Mouse (Mus musculus) heart, embryonic 15.5 days (tissue): ENCODE results near the gene E4f1. TPM values are rescaled to one million over a fixed set of nuclear protein-coding genes. Genes with fewer than 3 reads are reported as not detected.

Source experiments
- ATAC-seq: fragments of 200-750 bp; cut with Nextera tagmentation; replicated peaks from 2 replicates; pipeline ENCODE4 v1.8.0; 2017; ENCODE audit warnings: low read depth, moderate TSS enrichment; ENCODE audit not compliant: insufficient number of reproducible peaks, insufficient read depth, low FRiP score
- H3K27ac ChIP-seq: fragments of 300-500 bp; sonication (generic); 2 replicates; pipeline ENCODE4 v1.5.1; 2015; ENCODE audit warnings: mild to moderate bottlenecking, inconsistent platforms
- H3K27me3 ChIP-seq: fragments of 300-500 bp; sonication (generic); 2 replicates; pipeline ENCODE4 v1.6.1; 2015; ENCODE audit warnings: inconsistent platforms
- H3K36me3 ChIP-seq: fragments of 300-500 bp; sonication (generic); 2 replicates; pipeline ENCODE4 v1.6.1; 2015; ENCODE audit warnings: mild to moderate bottlenecking, inconsistent platforms
- H3K4me1 ChIP-seq: fragments of 300-500 bp; sonication (generic); replicated peaks from 2 replicates; pipeline ENCODE4 v1.6.1; 2015; ENCODE audit warnings: inconsistent platforms
- H3K4me2 ChIP-seq: fragments of 300-500 bp; sonication (generic); 2 replicates; pipeline ENCODE4 v1.6.1; 2015; ENCODE audit warnings: inconsistent platforms, mild to moderate bottlenecking, moderate library complexity
- H3K4me3 ChIP-seq: fragments of 300-500 bp; sonication (generic); 2 replicates; pipeline ENCODE4 v1.5.1; 2015; ENCODE audit warnings: mild to moderate bottlenecking, inconsistent platforms
- H3K9ac ChIP-seq: fragments of 300-500 bp; sonication (generic); 2 replicates; pipeline ENCODE4 v1.6.1; 2015; ENCODE audit warnings: mild to moderate bottlenecking, inconsistent platforms
- H3K9me3 ChIP-seq: fragments of 300-500 bp; sonication (generic); replicated peaks from 2 replicates; pipeline ENCODE4 v1.6.1; 2016; ENCODE audit warnings: inconsistent platforms
- WGBS: fragments of 180-500 bp; shearing (Covaris S2); methylation state at CpG from one replicate; pipeline ENCODE4 v1.1.7; 2015; ENCODE audit warnings: mixed read lengths; 5-methylcytosine and 5-hydroxymethylcytosine counted together
- polyA plus RNA-seq: library from polyadenylated mRNA; unstranded; fragments of >200 nt; fragmentation: Nextera tagmentation; extraction: Ambion mirVana; gene quantifications from 2 replicates; pipeline ENCODE4 v1.2.1, GENCODE M21; 2015

E4f1 gene
- polyA plus RNA-seq, 1 experiment from 2014 or later, result 20.5 TPM

DNA sequence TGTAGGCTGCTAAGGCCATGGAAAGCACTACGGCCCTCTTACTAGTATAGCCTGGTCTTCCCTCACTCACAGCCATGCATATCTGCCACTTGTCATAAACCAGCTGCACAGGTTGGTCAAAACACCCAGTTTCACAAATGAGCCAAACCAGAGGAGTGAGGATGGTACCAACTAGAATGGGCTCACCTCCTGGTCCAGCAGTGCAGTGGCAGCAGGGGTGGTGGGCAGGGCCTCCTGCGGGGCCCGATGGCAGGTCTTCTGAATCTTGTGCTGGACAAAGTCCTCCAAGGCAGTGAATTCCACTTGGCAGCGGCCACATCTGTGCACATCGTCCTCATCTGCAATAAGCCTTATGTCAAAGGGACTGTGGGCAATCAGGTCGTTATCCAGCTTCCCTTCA is 18.9 kb downstream of the E4f1 start:
- no peaks in the 10 kb centered on the region for H3K27me3 ChIP-seq
- H3K9ac ChIP-seq, result no peak overlapping the region
- no peak overlapping the region for H3K4me2 ChIP-seq
- no peak overlapping the region for H3K4me3 ChIP-seq
- no peak for ATAC-seq
- H3K9me3 ChIP-seq, result no peaks in the 10 kb centered on the region
- 97% methylated on average over 6 of the region's 6 CpGs for WGBS
- no peak overlapping the region for H3K27ac ChIP-seq
- peaks cover 19% of the 10 kb centered on the region for H3K4me1 ChIP-seq
- H3K36me3 ChIP-seq, result peaks cover 51% of the 10 kb centered on the region

DNA sequence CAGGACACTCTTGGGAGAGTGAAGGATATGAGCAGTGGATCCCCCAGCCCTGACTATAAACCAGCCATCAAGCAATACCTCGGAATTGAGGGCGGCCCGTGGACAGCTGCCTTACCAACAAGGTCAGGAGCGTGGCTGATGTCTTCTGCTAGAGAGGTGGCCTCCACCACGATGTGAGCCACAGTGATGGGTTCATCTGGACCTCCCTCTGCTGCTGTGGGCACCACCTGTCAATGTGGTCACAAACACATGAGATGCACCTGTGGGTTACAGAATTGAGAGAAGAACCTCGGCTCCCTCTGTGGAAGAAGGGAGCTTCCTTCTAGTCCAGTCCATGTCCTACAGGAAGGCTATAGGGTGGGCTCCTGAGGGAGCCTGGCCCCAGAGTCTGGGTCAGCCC is 20.6 kb downstream of the E4f1 start:
- 82% methylated on average over 6 of the region's 6 CpGs for WGBS
- no peak for ATAC-seq
- peaks cover 68% of the 10 kb centered on the region for H3K36me3 ChIP-seq
- H3K27ac ChIP-seq, result no peak overlapping the region
- peaks cover 12% of the 10 kb centered on the region for H3K4me1 ChIP-seq
- H3K9ac ChIP-seq, result no peak overlapping the region
- H3K9me3 ChIP-seq, result no peaks in the 10 kb centered on the region
- no peak overlapping the region for H3K4me3 ChIP-seq
- no peak overlapping the region for H3K4me2 ChIP-seq
- no peaks in the 10 kb centered on the region for H3K27me3 ChIP-seq

- no peak for ATAC-seq
- no peak overlapping the region for H3K9ac ChIP-seq
- peaks cover 81% of the 10 kb centered on the region for H3K36me3 ChIP-seq
- H3K4me1 ChIP-seq, result no peaks in the 10 kb centered on the region
- WGBS, result 84% methylated on average over 8 of the region's 8 CpGs
- H3K9me3 ChIP-seq, result no peaks in the 10 kb centered on the region
- no peak overlapping the region for H3K27ac ChIP-seq
- no peaks in the 10 kb centered on the region for H3K27me3 ChIP-seq
- no peak overlapping the region for H3K4me3 ChIP-seq
- H3K4me2 ChIP-seq, result no peak overlapping the region
Observed at GRCm38 (mm10) chr17:24446590-24446989, 23.5 kb downstream of the E4f1 start.

DNA sequence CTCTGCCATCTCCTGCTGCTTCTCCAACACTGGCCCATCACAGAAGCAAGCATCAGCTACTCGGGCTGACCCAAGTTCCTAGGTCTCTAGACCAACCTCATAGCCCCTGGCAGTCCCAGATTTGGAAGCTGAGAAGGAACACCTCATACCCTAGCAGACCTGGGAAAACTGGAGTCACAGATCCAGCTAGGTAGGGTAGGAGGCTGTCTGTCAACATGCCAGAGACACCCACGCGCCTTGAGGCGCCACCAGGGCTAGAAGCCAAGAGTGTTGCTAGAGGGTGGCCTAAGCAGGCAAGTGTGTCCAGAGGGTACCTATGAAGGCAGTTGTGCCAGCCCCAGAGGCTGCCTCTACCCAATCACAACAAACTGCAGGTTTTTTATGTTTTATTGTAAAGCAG is 26.7 kb downstream of the E4f1 start:
- H3K9ac ChIP-seq, result no peak overlapping the region
- no peaks in the 10 kb centered on the region for H3K4me1 ChIP-seq
- no peak overlapping the region for H3K4me2 ChIP-seq
- 72% methylated on average over 4 of the region's 4 CpGs for WGBS
- H3K36me3 ChIP-seq, result peaks cover 74% of the 10 kb centered on the region
- H3K27ac ChIP-seq, result no peak overlapping the region
- no peak overlapping the region for H3K4me3 ChIP-seq
- no peak for ATAC-seq
- H3K9me3 ChIP-seq, result no peaks in the 10 kb centered on the region
- H3K27me3 ChIP-seq, result no peaks in the 10 kb centered on the region

- H3K36me3 ChIP-seq, result peaks cover 74% of the 10 kb centered on the region
- no peak within 1 kb of the TSS for H3K4me2 ChIP-seq
- H3K27me3 ChIP-seq, result no peaks in the 10 kb centered on the region
- no peak within 1 kb of the TSS for H3K9ac ChIP-seq
- no peak within 1 kb of the TSS for H3K4me3 ChIP-seq
- H3K4me1 ChIP-seq, result no peaks in the 10 kb centered on the region
- 72% methylated on average over 7 of the region's 7 CpGs for WGBS
- H3K27ac ChIP-seq, result no peak within 1 kb of the TSS
- H3K9me3 ChIP-seq, result no peaks in the 10 kb centered on the region
- ATAC-seq, result no peak
Observed at GRCm38 (mm10) chr17:24442632-24443155, 27.4 kb downstream of the E4f1 start, which contains the start of gene Dnase1l2. Gene Dnase1l2, minus strand, starts transcription at chr17:24443105.

DNA sequence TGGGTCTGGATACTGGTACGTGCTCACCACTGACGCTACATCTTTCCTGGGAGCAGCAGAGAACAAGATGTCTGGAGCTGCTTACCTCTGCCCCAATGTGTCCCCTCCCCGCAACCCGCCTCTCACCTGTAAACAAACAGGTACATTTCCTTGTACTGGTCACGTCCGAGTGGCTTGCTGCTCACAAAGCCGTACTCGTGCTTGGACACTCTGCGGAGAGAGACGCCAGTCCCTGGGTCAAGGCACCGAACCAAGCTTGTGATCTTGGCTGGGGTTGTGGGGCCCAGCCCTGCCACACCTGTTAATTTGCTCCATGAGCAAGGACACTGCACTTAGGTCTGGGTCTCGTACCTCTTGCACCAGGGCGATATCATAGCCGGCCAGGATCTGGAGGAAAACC is 28.0 kb downstream of the E4f1 start:
- 83% methylated on average over 14 of the region's 14 CpGs for WGBS
- Histone ChIP-seq H3K27ac (no peak overlapping the region), H3K9ac (no peak overlapping the region), H3K4me2 (no peak overlapping the region), H3K4me3 (no peak overlapping the region), H3K36me3 (peaks cover 74% of the 10 kb centered on the region), H3K4me1 (no peaks in the 10 kb centered on the region), H3K27me3 (no peaks in the 10 kb centered on the region), H3K9me3 (no peaks in the 10 kb centered on the region)
- ATAC-seq, result no peak

DNA sequence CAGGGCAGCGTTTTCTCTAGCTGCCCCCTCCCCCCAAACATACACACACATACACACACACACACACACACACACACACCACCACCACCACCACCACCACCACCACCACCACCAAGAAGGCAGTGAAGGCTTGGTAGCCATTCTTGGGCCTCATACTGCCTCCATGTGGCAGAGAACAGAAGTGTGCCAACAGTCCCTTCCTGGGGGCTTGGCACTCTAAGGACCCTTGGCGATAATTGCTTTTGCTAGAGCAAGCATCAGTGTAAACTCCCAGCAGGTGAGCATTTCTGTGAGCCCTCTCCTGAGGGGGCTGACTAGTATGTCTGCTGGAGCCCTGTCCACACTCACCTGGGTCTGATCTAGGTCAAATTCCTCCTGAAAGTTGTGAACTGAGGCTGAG is 29.0 kb downstream of the E4f1 start:
- H3K4me1 ChIP-seq, result no peaks in the 10 kb centered on the region
- H3K9ac ChIP-seq, result no peak overlapping the region
- H3K27me3 ChIP-seq, result no peaks in the 10 kb centered on the region
- H3K4me2 ChIP-seq, result no peak overlapping the region
- no peak for ATAC-seq
- no peak overlapping the region for H3K27ac ChIP-seq
- H3K9me3 ChIP-seq, result no peaks in the 10 kb centered on the region
- peaks cover 72% of the 10 kb centered on the region for H3K36me3 ChIP-seq
- 55% methylated on average over 2 of the region's 2 CpGs for WGBS
- H3K4me3 ChIP-seq, result no peak overlapping the region

DNA sequence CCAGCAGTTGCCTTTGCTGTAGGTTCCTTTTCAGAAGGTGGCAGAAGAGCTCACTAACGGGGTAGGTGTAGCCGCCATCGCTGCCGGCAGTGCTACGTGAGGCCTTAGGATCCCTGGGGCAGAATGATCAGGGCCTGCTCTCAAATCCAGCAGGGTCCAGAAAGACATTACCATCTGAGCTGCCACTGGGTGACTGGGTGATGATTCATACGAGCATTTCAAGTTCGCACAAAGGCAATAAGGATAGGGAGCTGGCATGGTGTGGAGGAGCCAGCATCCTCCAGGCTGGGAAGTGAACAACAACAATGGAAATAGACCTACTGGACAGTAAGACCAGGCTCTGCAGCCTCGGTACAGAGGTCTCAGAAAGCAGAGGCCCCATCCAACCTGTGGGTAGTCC is 29.7 kb downstream of the E4f1 start:
- H3K4me3 ChIP-seq, result no peak overlapping the region
- peaks cover 70% of the 10 kb centered on the region for H3K36me3 ChIP-seq
- H3K4me1 ChIP-seq, result no peaks in the 10 kb centered on the region
- no peak for ATAC-seq
- no peaks in the 10 kb centered on the region for H3K27me3 ChIP-seq
- no peak overlapping the region for H3K9ac ChIP-seq
- H3K27ac ChIP-seq, result no peak overlapping the region
- 89% methylated on average over 8 of the region's 8 CpGs for WGBS
- no peaks in the 10 kb centered on the region for H3K9me3 ChIP-seq
- no peak overlapping the region for H3K4me2 ChIP-seq

DNA sequence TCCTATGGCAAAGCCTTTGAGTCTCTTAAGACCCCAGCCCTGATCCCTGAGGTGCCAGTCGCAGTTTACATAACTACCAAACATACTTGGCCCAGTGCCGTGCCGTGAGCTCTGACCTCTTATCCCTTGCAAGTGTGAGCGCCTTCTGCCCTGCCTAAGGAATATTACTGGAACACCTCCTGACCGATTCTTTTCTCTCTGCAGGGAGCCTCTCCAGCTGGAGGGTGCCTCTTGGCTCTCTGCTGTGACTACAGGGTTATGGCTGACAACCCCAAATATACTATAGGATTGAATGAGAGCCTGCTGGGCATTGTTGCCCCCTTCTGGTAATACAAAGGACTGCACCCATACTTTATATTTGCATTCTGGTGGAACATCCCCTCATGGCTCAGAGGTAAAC is 33.1 kb downstream of the E4f1 start:
- Histone ChIP-seq H3K4me3 (no peak overlapping the region), H3K9ac (no peak overlapping the region), H3K9me3 (no peaks in the 10 kb centered on the region), H3K27ac (no peak overlapping the region), H3K4me1 (no peaks in the 10 kb centered on the region), H3K27me3 (no peaks in the 10 kb centered on the region), H3K36me3 (peaks cover 55% of the 10 kb centered on the region), H3K4me2 (no peak overlapping the region)
- WGBS, result 77% methylated on average over 5 of the region's 5 CpGs
- no peak for ATAC-seq

- Histone ChIP-seq H3K27ac (peak overlapping the region; percentile 87), H3K36me3 (peaks cover 10% of the 10 kb centered on the region), H3K9ac (0 out of 2 replicates have a peak overlapping the region, but pooled peaks have one; percentile 8), H3K4me1 (peaks cover 29% of the 10 kb centered on the region), H3K4me2 (peak overlapping the region; percentile 41), H3K4me3 (peak overlapping the region; percentile 12; the same call in 1 of the 2 replicates), H3K27me3 (no peaks in the 10 kb centered on the region), H3K9me3 (no peaks in the 10 kb centered on the region)
- ATAC-seq, result peak; percentile 32
- WGBS, result 55% methylated on average over 14 of the region's 14 CpGs
Observed at GRCm38 (mm10) chr17:24429201-24429983, 40.7 kb downstream of the E4f1 start.

DNA sequence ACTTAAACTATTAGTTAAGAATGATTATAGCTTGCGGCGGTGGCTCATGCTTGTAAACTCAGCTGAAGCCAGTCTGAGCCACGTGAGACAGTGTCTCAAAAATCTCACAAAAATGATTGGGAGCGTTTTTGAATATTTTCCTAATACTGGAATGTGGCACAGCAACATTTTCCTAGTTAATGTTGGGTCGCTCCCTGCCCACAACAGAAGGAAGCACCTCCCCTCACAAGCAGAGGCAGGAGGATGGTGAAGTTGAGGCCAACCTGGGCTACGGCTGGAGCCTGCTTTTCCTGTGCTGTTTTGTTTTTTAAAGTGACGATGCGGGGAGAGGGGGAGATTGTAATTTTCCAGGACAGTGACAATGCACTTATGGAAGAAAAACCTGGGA is 42.9 kb downstream of the E4f1 start:
- Histone ChIP-seq H3K4me3 (peak overlapping the region; percentile 68), H3K27ac (peak overlapping the region; percentile 96), H3K27me3 (no peaks in the 10 kb centered on the region), H3K9me3 (no peaks in the 10 kb centered on the region), H3K9ac (peak overlapping the region; percentile 87), H3K36me3 (peaks cover 30% of the 10 kb centered on the region), H3K4me2 (peak overlapping the region; percentile 72), H3K4me1 (peaks cover 29% of the 10 kb centered on the region)
- 0 out of 2 replicates have a peak, but pooled peaks have one; percentile 9 for ATAC-seq
- WGBS, result 2% methylated on average over 8 of the region's 8 CpGs
